Mouse (Mus musculus): Measurements from ENCODE around the gene Eif5.

DNA sequence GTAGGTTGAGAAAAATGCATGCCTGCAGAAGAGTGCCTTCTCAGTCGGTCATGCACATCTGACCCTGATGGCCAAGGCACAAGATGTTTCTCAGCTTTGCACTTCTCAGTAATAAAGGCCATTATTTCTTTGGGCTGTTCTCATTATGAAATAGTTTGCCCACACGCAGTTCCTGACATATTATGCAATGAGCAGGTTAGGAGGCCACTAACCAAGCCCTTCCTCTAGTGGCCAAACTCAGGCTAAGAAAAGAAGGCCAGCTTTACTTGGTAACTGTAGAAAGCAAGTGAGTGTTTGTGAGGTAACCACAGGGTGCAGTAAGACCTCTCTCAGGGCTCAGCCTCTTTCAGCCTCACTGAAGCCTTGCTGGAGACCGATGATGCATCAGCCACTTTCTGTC, 12.9 kb upstream of the Eif5 start:
- TF ChIP-seq TCF12 (IDR thresholded peaks at IDR 0.05; ENCODE audit: insufficient read depth, poor library complexity, severe bottlenecking), result no peak
- TF ChIP-seq E2F4 (IDR thresholded peaks at IDR 0.05; ENCODE audit: insufficient read depth), result no peak
- no peak for TF ChIP-seq POLR2A (IDR thresholded peaks at IDR 0.05; ENCODE audit: insufficient read length, low read depth)
